Mouse (Mus musculus) embryonic facial prominence, embryonic 14.5 days (tissue): ENCODE measurements around the gene Tmem131. TPM values are rescaled to one million over a fixed set of nuclear protein-coding genes. Genes with fewer than 3 reads are reported as not detected.

Experiments
- ATAC-seq: fragments of 200-750 bp; cut with Nextera tagmentation; 2 replicates; pipeline ENCODE4 v1.8.0; 2017; ENCODE audit warnings: low read depth, moderate number of reproducible peaks, moderate TSS enrichment
- DNase-seq: peaks from one replicate; pipeline ENCODE4 v3.0.0-alpha.2; 2015; ENCODE audit warnings: low spot score
- H3K27ac ChIP-seq: fragments of 300-500 bp; sonication (generic); replicated peaks from 2 replicates; pipeline ENCODE4 v1.5.1; 2014; ENCODE audit warnings: low read depth, mild to moderate bottlenecking, low read length, moderate library complexity
- H3K27me3 ChIP-seq: fragments of 300-500 bp; sonication (generic); replicated peaks from 2 replicates; pipeline ENCODE4 v1.6.1; 2014; ENCODE audit warnings: low read length; ENCODE audit not compliant: control insufficient read depth, insufficient read depth
- H3K36me3 ChIP-seq: fragments of 300-500 bp; sonication (generic); 2 replicates; pipeline ENCODE4 v1.6.1; 2014; ENCODE audit warnings: low read length, mixed read lengths; ENCODE audit not compliant: control insufficient read depth, insufficient read depth
- H3K4me1 ChIP-seq: fragments of 300-500 bp; sonication (generic); 2 replicates; pipeline ENCODE4 v1.6.1; 2014; ENCODE audit warnings: antibody characterized with exemption, low read length; ENCODE audit not compliant: control insufficient read depth, insufficient read depth
- H3K4me2 ChIP-seq: fragments of 300-500 bp; sonication (generic); 2 replicates; pipeline ENCODE4 v1.6.1; 2014; ENCODE audit warnings: low read depth, mild to moderate bottlenecking, low read length, moderate library complexity, mixed read lengths
- H3K4me3 ChIP-seq: fragments of 300-500 bp; sonication (generic); 2 replicates; pipeline ENCODE4 v1.5.1; 2014; ENCODE audit warnings: low read depth, mild to moderate bottlenecking, low read length
- H3K9ac ChIP-seq: fragments of 300-500 bp; sonication (generic); 2 replicates; pipeline ENCODE4 v1.6.1; 2014; ENCODE audit warnings: low read depth, mild to moderate bottlenecking, low read length, moderate library complexity, mixed read lengths
- H3K9me3 ChIP-seq: fragments of 300-500 bp; sonication (generic); 2 replicates; pipeline ENCODE4 v1.6.1; 2016; ENCODE audit warnings: low read length; ENCODE audit not compliant: control insufficient read depth
- WGBS: fragments of 180-500 bp; shearing (Covaris S2); extraction: QIAGEN DNeasy Blood & Tissue Kit; methylation state at CpG from one replicate; pipeline ENCODE4 v1.1.7; 2014; 5-methylcytosine and 5-hydroxymethylcytosine counted together
- polyA plus RNA-seq: library from polyadenylated mRNA; unstranded; fragments of >200 nt; fragmentation: Nextera tagmentation; extraction: Ambion mirVana; gene quantifications from 2 replicates; pipeline ENCODE4 v1.2.1, GENCODE M21; 2014

The Tmem131 gene
- polyA plus RNA-seq, 1 experiment from 2014 or later, result 22.4 TPM

DNA sequence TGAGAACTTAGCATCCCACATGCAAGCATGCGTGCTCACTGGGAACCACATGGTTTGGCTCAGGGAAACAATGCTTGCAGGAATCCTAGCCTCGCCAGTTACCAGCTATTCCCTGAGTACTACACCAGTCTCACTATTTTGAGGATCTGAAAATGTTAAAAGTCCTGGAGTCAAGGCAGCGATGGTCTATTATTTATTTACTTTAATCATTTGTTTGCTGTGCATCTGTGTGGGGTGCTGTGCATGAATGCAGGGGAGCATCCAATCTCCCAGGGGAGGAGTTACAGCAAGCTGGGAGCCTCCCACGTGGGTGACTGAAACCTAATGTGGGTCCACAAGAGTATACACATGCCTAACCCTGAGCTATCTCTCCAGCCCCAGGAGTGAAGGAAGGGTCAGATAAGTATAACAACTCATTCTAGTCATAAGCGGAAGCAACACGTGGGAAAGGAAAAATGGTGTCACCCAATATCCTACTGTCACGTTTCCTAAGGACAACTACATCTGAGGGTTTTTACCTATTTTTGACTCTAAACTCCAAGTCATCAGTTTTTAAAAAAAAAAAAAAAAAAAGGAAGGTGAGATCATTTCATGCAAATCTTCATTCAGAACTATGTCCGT is 9.4 kb downstream of the Tmem131 start:
- 77% methylated on average over 8 of the region's 8 CpGs for WGBS
- no peak for DNase-seq
- ATAC-seq, result no peak
- H3K27me3 ChIP-seq, result no peaks in the 10 kb centered on the region
- H3K4me1 ChIP-seq, result peaks cover 28% of the 10 kb centered on the region
- H3K4me3 ChIP-seq, result no peak overlapping the region
- no peaks in the 10 kb centered on the region for H3K9me3 ChIP-seq
- H3K27ac ChIP-seq, result no peak overlapping the region
- H3K36me3 ChIP-seq, result no peaks in the 10 kb centered on the region
- H3K4me2 ChIP-seq, result no peak overlapping the region
- H3K9ac ChIP-seq, result no peak overlapping the region

DNA sequence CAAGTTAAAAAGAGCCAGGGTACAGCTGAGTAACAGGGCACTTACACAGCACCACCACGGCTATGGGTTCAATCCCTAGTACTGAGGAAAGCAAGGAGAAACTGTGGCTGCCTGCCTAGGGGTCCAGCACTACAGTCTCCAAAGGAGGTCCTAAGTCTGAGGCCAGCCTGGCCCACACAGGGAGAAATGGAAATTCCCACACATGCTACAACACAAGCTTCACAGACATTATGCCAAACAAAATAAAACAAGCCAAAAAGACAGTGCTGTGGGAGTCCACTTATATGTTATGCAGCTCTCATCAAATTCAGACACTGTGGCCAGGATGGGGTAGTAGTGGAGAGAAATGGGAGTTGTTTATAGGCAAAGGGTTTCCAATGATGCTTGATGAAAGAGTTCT is 11.2 kb downstream of the Tmem131 start:
- Histone ChIP-seq H3K27me3 (no peaks in the 10 kb centered on the region), H3K4me3 (no peak overlapping the region), H3K4me1 (peaks cover 19% of the 10 kb centered on the region), H3K4me2 (no peak overlapping the region), H3K27ac (no peak overlapping the region), H3K9me3 (no peaks in the 10 kb centered on the region), H3K9ac (no peak overlapping the region), H3K36me3 (no peaks in the 10 kb centered on the region)
- ATAC-seq (no peak), DNase-seq (no peak)
- WGBS, result 85% methylated on average over 1 of the region's 1 CpGs

GRCm38 (mm10) chr1:36930911-36931310 is 12.6 kb downstream of the Tmem131 start:
- H3K9me3 ChIP-seq, result no peaks in the 10 kb centered on the region
- no peak overlapping the region for H3K4me2 ChIP-seq
- ATAC-seq, result no peak
- DNase-seq, result no peak
- no peak overlapping the region for H3K27ac ChIP-seq
- no peak overlapping the region for H3K4me3 ChIP-seq
- H3K9ac ChIP-seq, result no peak overlapping the region
- WGBS, result 82% methylated on average over 8 of the region's 8 CpGs
- no peaks in the 10 kb centered on the region for H3K36me3 ChIP-seq
- H3K27me3 ChIP-seq, result no peaks in the 10 kb centered on the region
- peaks cover 11% of the 10 kb centered on the region; the same call in 1 of the 2 replicates for H3K4me1 ChIP-seq

DNA sequence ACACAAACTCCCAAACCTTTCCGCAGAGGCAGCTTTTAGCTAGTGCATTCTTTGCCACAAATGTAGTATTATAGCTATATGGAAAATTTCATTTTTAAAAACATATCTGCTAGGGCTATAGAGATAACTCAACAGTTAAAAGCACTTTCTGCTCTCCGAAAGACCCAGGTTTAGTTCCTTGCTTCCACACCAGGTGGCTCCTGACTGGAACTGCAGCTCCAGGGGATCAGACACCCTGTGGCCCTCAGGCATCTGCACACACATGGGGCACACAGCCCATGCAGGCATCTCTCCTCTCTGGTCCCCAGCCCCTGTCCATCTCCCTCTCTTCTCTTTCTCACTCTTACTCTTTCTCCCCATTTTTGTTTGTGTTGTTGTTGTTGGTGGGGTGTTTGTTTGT is 13.5 kb downstream of the Tmem131 start:
- WGBS, result 84% methylated on average over 2 of the region's 2 CpGs
- DNase-seq, result no peak
- no peak overlapping the region for H3K4me2 ChIP-seq
- peaks cover 10% of the 10 kb centered on the region; the same call in 1 of the 2 replicates for H3K4me1 ChIP-seq
- ATAC-seq, result no peak
- no peaks in the 10 kb centered on the region for H3K27me3 ChIP-seq
- H3K9me3 ChIP-seq, result no peaks in the 10 kb centered on the region
- no peak overlapping the region for H3K9ac ChIP-seq
- no peaks in the 10 kb centered on the region for H3K36me3 ChIP-seq
- no peak overlapping the region for H3K27ac ChIP-seq
- H3K4me3 ChIP-seq, result no peak overlapping the region

GRCm38 (mm10) chr1:36928357-36929330 is 14.8 kb downstream of the Tmem131 start:
- DNase-seq (no peak), ATAC-seq (no peak)
- no peak overlapping the region for H3K4me3 ChIP-seq
- no peak overlapping the region for H3K9ac ChIP-seq
- WGBS, result 81% methylated on average over 6 of the region's 6 CpGs
- no peak overlapping the region for H3K4me2 ChIP-seq
- no peaks in the 10 kb centered on the region for H3K9me3 ChIP-seq
- H3K4me1 ChIP-seq, result peaks cover 5% of the 10 kb centered on the region; the same call in 1 of the 2 replicates
- no peak overlapping the region for H3K27ac ChIP-seq
- H3K27me3 ChIP-seq, result no peaks in the 10 kb centered on the region
- no peaks in the 10 kb centered on the region for H3K36me3 ChIP-seq

DNA sequence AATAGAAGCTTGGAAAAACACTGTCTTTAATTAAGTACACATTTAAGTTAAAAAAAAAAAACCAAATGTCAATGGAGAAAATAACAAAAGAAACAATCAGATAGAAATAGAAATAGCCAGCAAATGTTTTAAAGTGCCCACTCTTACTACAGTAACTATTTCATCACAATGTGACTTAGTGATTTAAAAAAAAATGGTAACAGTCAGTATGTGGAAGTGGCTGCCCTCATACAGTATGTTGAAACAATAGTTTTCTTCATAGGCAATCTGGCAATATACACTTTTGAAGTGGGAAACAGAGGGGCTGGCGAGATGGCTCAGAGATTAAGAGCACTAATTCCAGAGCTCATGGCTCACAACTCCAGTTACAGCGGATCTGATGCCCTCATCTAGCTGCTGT is 15.9 kb downstream of the Tmem131 start:
- H3K27me3 ChIP-seq, result no peaks in the 10 kb centered on the region
- no peaks in the 10 kb centered on the region for H3K36me3 ChIP-seq
- H3K4me2 ChIP-seq, result no peak overlapping the region
- ATAC-seq, result no peak
- no peak overlapping the region for H3K4me3 ChIP-seq
- no peak overlapping the region for H3K27ac ChIP-seq
- no peaks in the 10 kb centered on the region for H3K9me3 ChIP-seq
- 74% methylated on average over 2 of the region's 2 CpGs for WGBS
- peaks cover 5% of the 10 kb centered on the region; the same call in 1 of the 2 replicates for H3K4me1 ChIP-seq
- H3K9ac ChIP-seq, result no peak overlapping the region
- DNase-seq, result no peak

DNA sequence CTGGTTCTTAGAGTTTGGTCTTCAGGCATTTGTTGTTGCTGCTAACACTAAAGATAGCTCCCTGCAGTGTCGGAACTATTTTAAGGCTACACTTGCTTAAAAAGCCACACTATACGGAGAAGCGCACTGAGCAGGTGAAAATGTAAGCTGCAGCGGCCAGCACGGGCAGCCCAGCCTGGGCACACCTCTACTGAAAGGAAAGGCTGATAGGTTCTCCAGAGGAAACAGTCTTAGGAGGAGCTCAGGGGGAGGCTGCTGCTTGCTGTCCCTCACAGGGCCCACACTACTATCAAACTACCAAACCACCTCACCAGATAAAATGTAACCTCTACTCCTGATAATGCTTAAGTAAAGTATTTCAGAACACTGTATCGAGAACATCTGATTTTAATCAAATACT is 16.7 kb downstream of the Tmem131 start:
- peaks cover 5% of the 10 kb centered on the region; the same call in 1 of the 2 replicates for H3K4me1 ChIP-seq
- no peak overlapping the region for H3K4me3 ChIP-seq
- H3K36me3 ChIP-seq, result no peaks in the 10 kb centered on the region
- no peak overlapping the region for H3K4me2 ChIP-seq
- DNase-seq (no peak), ATAC-seq (no peak)
- no peaks in the 10 kb centered on the region for H3K9me3 ChIP-seq
- H3K27me3 ChIP-seq, result no peaks in the 10 kb centered on the region
- WGBS, result 88% methylated on average over 6 of the region's 6 CpGs
- H3K9ac ChIP-seq, result no peak overlapping the region
- H3K27ac ChIP-seq, result no peak overlapping the region

- Histone ChIP-seq H3K27me3 (no peaks in the 10 kb centered on the region), H3K9me3 (no peaks in the 10 kb centered on the region), H3K27ac (no peak overlapping the region), H3K4me2 (no peak overlapping the region), H3K4me3 (no peak overlapping the region), H3K4me1 (peaks cover 7% of the 10 kb centered on the region; the same call in 1 of the 2 replicates), H3K36me3 (no peaks in the 10 kb centered on the region), H3K9ac (no peak overlapping the region)
- WGBS, result 89% methylated on average over 4 of the region's 4 CpGs
- no peak for ATAC-seq
- no peak for DNase-seq
These were observed 17.2 kb downstream of the Tmem131 start for GRCm38 (mm10) chr1:36926246-36926645.
